Mouse (Mus musculus): ENCODE measurements at regions not wholly inside any gene's neighbourhood (a gene's known extent, or its start where the extent isn't known, plus 50 kb on each side); places are given as distances from the start of the nearest gene placed in this dataset.

- intact Hi-C loops (cut with DNase I), result no loop called here
- no peak for DNase-seq (ENCODE audit: low spot score)
Measured at GRCm38 (mm10) chr2:34043064-34043463, 155.3 kb upstream of the Mvb12b start.

DNA sequence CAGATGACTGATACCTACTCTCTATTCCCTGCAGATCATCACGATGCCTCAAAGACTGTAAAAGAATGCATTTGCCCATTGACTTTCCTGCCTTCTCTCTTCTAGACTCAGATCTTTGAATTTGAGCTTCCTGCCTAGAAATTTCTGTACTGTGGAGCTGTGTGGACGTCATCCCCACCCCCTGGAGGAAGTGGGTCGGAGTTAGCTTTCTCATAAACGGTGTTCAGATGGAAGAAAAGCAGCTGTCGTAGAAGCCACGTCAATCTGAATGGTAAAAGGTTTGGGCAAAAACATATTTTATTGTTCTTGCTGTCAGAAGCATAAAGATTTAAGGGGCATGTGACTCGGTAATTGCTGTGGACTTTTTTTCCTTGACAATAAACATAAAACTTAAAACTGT, 154.6 kb upstream of the Mvb12b start:
- intact Hi-C loops (cut with DNase I), result no loop called here

GRCm38 (mm10) chr2:34038982-34039381, 151.2 kb upstream of the Mvb12b start:
- intact Hi-C loops (cut with DNase I), result no loop called here
- DNase-seq (ENCODE audit: low spot score), result no peak

More for the DNA sequence above, 154.6 kb upstream of the Mvb12b start:
- no peak for DNase-seq (ENCODE audit: low spot score)

DNA sequence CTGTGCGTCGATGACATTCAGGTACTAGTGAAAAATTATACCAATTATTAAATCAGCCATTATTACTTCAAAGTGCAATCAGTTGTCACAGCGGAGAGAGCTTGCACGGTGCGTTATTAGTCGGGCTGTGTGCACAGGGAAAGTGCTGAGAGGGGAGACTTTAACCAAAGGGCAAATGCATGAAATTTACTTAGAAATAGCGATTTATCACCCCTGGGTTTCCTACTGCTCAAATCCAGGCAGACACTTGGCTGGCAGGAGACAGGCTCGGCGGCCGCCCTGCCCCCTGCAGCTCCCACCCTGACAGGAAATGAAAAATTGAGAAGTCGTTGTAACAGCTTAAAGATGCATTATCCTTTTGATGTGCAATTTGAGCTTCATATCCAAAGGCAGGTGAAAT, 145.5 kb upstream of the Mvb12b start:
- intact Hi-C loops (cut with DNase I), result no loop called here
- DNase-seq (ENCODE audit: low spot score), result no peak

- intact Hi-C loops (cut with DNase I), result no loop called here
- no peak for DNase-seq (ENCODE audit: low spot score)
Measured at GRCm38 (mm10) chr2:34031421-34031820, 143.7 kb upstream of the Mvb12b start.

- no peak for DNase-seq (ENCODE audit: low spot score)
- intact Hi-C loops (cut with DNase I), result no loop called here
Measured at GRCm38 (mm10) chr2:34031001-34031412, 143.3 kb upstream of the Mvb12b start.

- intact Hi-C loops (cut with DNase I), result no loop called here
- no peak for DNase-seq (ENCODE audit: low spot score)
Measured at GRCm38 (mm10) chr2:34027445-34027844, 139.7 kb upstream of the Mvb12b start.

DNA sequence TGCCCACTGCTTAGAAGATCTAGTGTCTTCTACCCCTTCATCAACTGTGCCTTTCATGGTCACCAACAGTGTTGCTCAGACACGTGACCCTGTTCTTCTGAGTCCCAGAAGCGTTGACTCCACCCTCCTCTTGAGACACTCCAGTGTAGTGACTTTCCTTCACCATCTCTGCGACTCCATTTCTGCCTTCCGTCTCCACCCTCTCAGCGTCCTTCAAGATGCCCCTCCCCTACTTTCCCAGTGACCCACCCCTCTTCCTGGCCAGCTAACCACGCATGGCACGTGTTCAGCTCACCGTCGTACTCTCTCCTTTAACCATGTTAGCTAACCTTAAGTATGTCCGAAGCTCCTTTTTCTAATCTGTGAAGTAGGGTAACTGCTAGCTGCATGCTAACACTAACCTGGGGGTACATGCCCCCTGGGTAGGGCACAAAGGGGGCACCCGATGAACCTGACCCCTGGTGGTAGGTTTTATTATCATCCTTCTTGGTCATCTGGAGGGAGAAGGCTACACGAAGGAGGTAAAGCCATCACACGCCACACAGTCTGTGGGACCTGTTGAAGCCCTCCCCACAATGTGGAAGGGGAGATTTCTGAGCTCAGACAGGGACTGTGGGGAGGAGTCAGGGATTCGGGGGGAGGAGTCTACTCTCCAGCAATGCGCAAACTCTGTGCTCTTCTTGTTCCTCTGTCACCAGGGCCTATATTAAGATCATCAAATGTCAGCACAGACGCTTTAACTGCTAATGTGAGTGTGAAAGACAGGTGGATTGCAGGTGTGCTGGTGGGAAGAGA, 139.0 kb upstream of the Mvb12b start:
- intact Hi-C loops (cut with DNase I), result no loop called here
- DNase-seq (ENCODE audit: low spot score), result no peak

DNA sequence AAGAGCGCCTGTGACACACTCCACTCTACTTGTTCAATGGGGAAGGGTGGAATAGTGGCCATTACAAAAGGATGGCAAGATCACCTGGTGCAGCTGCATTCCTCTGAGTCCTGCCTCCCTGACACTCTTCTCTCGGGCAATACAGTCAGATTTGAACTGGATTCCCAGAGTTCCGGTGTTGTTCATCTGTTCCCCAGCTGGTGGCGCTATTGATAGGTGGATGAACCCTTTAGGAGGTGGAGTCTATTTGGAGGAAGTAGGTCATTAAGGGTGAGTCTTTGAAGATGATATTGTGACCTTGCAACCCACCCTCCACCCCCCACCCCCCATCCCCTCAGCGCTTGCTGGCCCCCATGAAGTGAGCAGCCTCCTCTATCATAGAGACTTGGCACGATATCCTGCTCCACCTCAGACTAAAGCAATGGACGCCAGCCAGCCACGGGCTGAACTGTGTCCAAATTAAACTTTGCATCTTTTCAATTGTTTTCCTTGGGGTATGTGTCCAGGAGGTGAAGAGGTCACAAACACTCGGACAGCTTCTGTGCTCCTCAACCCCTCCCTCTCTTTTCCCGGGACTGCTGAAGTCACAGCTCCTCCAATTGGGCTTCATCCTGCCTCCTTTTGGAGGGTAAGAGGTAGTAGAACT, 138.1 kb upstream of the Mvb12b start:
- no peak for DNase-seq (ENCODE audit: low spot score)
- intact Hi-C loops (cut with DNase I), result no loop called here

DNA sequence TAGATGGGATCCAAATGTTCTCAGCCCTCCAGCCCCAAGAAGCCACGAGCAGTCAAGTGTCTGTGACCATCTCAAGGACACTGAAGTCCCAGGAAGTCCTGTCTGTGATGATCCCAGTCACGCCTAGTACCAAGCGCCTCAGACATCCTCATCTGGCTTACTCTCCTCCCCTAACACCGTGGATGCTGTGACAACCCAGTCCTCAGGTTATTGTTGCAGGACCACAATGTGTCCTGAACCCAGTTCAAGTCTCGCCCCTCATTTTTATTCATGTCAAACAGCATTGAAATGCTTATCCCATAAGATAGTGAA, 129.4 kb upstream of the Mvb12b start:
- intact Hi-C loops (cut with DNase I), result no loop called here
- DNase-seq (ENCODE audit: low spot score), result no peak

DNA sequence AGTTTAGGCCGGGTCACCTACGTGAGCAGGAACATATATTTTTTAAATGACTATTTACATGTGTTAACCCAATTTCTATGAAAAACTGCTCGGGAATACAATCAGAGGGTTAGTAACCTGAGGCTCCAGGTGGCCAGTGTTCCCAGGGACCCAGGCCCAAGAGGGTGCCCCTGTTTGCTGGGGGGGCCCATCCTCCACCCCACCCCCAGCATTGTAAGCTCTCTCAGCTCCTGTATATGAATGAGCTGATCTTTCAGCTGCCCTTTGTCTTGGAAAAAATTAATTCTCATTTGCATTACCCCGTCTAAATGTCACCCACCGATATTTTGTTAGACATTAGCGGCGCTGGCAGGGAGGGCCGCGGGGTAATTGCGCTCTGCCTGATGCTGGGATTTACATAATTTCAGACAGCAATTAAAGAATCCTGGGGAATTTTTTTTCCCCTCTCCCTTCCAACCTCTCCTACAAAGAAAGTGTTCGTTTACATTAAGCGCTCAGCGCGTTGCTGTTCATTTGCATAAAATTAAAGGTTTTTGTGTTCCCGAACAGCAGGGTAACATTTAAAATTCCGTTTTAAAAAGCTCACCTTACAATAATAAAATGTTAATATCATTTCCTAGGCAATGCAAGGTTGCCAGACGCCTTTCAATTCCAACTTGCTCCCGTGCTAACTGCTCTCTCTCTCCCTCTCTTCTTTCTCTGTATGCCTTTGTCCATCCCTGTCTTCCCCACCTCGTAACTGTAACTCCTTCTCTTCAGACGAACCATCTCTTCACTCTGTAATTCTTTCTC, 128.8 kb upstream of the Mvb12b start:
- DNase-seq (ENCODE audit: low spot score), result no peak
- intact Hi-C loops (cut with DNase I), result no loop called here

- DNase-seq (ENCODE audit: low spot score), result no peak
- intact Hi-C loops (cut with DNase I), result no loop called here
Measured at GRCm38 (mm10) chr2:34015640-34015995, 127.9 kb upstream of the Mvb12b start.

- intact Hi-C loops (cut with DNase I), result no loop called here
- DNase-seq (ENCODE audit: low spot score), result no peak
Measured at GRCm38 (mm10) chr2:34014868-34015639, 127.3 kb upstream of the Mvb12b start.

DNA sequence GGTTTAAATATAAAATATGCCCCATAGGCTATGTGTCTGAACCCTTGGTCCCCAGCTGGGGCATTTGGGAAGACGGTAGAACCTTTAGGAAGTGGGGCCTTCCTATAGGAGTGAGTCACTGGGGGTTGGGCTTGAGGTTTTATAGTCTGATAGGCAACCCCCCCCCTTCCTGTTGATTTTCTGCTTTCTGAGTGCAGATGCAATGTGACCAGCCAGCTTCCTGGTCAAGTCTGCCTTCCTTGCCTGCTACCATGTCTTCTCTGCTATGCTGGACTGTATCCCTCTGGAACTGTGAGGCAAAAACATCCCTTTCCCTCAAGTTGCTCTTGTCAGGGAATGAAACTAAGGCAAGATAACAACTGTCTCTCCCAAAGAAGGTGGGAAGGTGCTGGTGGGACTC, 122.4 kb upstream of the Mvb12b start:
- no peak for DNase-seq (ENCODE audit: low spot score)
- intact Hi-C loops (cut with DNase I), result no loop called here

GRCm38 (mm10) chr2:34007916-34008315, 120.2 kb upstream of the Mvb12b start:
- intact Hi-C loops (cut with DNase I), result no loop called here
- no peak for DNase-seq (ENCODE audit: low spot score)

- intact Hi-C loops (cut with DNase I), result no loop called here
- no peak for DNase-seq (ENCODE audit: low spot score)
Measured at GRCm38 (mm10) chr2:33997106-33997505, 109.4 kb upstream of the Mvb12b start.

DNA sequence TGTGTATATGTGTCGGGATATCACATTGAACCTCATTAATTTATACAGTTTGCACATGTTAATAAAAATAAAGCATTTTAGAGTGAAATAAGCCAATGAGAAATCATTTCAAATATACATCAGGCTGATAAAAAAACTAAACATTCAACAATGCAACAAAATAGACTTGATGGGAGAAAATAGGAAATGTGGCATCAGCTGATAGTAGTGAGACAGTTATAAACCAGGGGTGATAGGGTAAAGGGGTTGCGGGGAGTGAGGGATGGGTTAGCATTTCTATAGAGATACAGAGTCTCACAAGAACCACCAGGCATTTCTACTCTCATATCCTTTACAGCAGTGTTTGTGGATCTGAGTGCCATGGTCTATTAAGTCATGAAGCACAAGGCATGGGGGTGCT, 108.6 kb upstream of the Mvb12b start:
- DNase-seq (ENCODE audit: low spot score), result no peak
- intact Hi-C loops (cut with DNase I), result no loop called here

DNA sequence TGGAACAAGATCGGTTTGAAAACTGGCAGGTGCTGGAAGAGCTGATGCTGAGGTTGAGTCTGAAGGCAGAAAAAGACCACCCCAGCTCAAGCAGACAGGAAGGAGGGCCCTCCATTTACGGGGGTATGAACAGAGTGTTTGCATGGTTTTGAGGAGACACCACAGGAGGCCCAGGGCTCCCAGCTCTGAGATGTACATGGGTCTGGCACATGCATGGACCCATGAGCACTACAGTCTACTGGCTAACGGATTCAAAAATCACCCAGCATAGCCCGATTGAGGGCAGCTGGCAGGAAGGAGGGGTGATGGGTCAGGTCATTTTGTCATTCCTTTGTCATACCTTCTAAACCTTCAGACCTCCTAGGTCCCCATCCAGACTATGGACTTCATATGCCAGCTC, 103.6 kb upstream of the Mvb12b start:
- intact Hi-C loops (cut with DNase I), result no loop called here
- DNase-seq (ENCODE audit: low spot score), result no peak

- DNase-seq (ENCODE audit: low spot score), result no peak
- intact Hi-C loops (cut with DNase I), result no loop called here
Measured at GRCm38 (mm10) chr2:33990711-33991110, 103.0 kb upstream of the Mvb12b start.

DNA sequence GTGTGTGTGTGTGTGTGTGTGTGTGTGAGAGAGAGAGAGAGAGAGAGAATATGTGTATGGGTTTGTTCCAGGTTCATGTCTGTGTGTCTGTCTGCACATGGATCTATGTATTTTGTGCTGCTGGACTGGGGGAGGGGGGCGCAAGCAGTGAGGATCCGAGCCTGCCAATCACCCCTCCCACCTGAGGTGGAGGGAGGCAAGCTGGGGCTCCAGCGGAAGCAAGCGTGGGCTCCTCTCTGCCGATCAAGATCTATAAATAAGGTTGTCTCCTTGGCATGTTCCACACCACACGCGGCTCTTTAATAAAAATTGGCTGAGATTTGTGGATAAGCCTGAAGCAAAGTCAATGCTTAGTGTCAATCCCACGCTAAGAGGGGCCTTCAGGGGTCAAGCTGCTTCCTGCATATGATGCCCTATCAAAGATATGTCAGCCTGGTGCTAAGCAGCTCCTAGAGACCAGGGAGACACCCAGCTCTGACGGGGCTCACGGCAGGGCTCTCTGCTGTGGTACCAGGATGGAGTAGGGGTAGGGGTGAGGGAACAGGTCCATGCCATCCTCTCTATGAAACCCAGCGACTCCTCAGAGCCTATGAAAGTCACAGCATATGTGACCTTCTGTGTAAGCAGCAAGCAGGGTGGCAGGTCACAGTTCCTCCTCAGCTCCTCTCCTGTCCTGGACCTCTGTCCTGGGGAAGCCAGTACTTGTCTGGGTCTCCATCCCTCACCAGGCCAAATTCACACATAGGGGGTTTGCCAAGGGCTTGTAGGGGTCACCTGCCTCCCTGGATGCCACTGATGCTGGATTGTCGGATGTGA, 102.0 kb upstream of the Mvb12b start:
- intact Hi-C loops (cut with DNase I), result no loop called here
- DNase-seq (ENCODE audit: low spot score), result no peak

Measured in heart, postnatal 25 days (tissue).